Mouse (Mus musculus): ENCODE results near the gene Ap3m1.

DNA sequence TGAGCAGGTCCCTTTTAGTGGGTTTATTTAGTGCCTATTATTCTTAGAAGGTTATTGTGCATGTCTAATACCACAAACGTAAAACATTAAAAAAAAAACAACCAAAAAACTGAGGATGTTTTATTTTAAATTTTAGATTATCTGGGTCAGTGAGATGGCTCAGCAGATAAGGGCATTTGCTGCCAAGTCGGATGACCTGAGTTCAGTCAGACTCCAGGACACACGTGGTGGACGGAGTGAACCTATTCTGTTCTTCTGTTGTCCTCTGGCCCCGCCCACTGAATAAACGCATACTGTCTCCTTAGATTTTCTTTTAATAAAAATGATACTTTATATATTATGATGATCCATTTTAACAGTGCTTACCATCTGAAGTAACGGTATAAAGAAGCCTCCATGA lies 1.3 kb upstream of the Ap3m1 start:
- TF ChIP-seq CTCF (IDR thresholded peaks at IDR 0.05; ENCODE audit: low read depth): no peak
- TF ChIP-seq EP300 (IDR thresholded peaks at IDR 0.05; ENCODE audit: low read depth): no peak

Measured in liver, embryonic 14.5 days (tissue).